In the genomic region with DNA sequence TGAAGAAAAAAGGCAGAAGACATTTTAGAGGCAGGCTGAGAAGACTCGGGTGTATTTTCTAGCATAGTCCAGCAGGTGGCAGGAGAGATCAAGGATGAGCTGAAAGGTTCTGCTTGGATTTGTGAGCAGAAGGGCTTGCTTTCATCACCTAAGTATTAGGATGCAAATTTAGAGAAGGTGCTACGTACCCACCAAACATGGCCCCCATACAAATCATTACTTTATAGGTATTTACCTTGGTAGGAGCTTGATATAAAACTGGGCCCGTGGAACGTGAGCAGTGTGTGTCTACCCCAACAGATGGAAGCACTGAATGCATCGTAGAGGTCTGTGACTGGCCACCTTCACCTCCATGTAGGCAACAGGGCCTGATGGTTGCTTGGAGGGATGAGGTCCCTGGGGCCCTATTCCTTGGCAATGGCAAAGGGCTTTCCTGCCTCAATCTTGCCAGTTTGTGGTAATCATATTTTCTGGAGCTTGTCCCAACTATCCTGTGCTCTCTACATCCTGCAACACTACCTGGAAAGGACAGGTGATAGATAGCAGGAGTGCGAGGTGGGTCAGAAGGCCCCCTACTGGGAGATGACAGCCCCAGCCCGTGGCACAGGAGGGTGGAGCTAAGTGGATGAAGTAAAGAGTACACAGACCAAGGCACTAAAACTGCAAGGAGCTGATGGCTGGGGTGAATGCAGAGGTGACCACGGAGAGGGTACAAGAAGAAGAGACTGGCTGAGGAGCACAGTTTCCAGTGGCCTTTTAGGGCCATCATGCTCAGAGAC, we compare ENCODE assay signal across 9 mouse cellular contexts. TPM values are rescaled to one million over a fixed set of nuclear protein-coding genes. Genes with fewer than 3 reads are reported as not detected.
DNase-seq lines count a peak whose midpoint lies in the region; ATAC-seq and TF ChIP-seq lines count a peak whose summit lies in the region.
"Had no signal": no experiment of that assay in that cellular context is flagged by ENCODE, and none has a peak within 500 bp of the region (broad histone marks: within the 10 kb centered on the region; RNA-seq: fewer than 3 reads in every experiment).

No protein-coding gene starts in this region.

- H3K4me1 ChIP-seq in thymus, adult 2 months (replicated peaks; ENCODE audit: control insufficient read depth, insufficient read depth, low read length), result no peaks in the 10 kb centered on the region
- peaks cover 34% of the 10 kb centered on the region for H3K4me1 ChIP-seq in bone marrow macrophage, adult 2 months (ENCODE audit: control insufficient read depth, insufficient read depth, low read length)
- H3K4me1 ChIP-seq in hindbrain, embryonic 13.5 days (replicated peaks), result 0 out of 2 replicates have a peak, but pooled peaks cover 7% of the 10 kb centered on the region
- H3K4me1 ChIP-seq in liver, postnatal 0 days (ENCODE audit: insufficient read depth), result peaks cover 5% of the 10 kb centered on the region

- H3K27me3 ChIP-seq in thymus, adult 2 months (ENCODE audit: control insufficient read depth, insufficient read depth, low read length), result no peaks in the 10 kb centered on the region
- H3K27me3 ChIP-seq in hindbrain, embryonic 13.5 days, result peaks cover 31% of the 10 kb centered on the region
- H3K27me3 ChIP-seq in liver, postnatal 0 days (ENCODE audit: insufficient read depth, low read length), result 0 out of 2 replicates have a peak, but pooled peaks cover 3% of the 10 kb centered on the region

- H3K36me3 ChIP-seq in thymus, adult 2 months (ENCODE audit: control insufficient read depth, insufficient read depth, low read length), result no peaks in the 10 kb centered on the region
- H3K36me3 ChIP-seq in hindbrain, embryonic 13.5 days, result no peaks in the 10 kb centered on the region
- no peaks in the 10 kb centered on the region for H3K36me3 ChIP-seq in liver, postnatal 0 days (replicated peaks; ENCODE audit: insufficient read depth, low read length)
- H3K36me3 ChIP-seq: heart, embryonic 13.5 days had no signal

- 46% methylated on average over 8 of the region's 8 CpGs for WGBS in thymus, adult 2 months
- WGBS in hindbrain, embryonic 13.5 days, result 43% methylated on average over 8 of the region's 8 CpGs
- 31% methylated on average over 8 of the region's 8 CpGs for WGBS in liver, postnatal 0 days (ENCODE audit: insufficient replicate concordance)

- ATAC-seq in hindbrain, embryonic 13.5 days (ENCODE audit: low FRiP score), result peak; percentile 47
- ATAC-seq in liver, postnatal 0 days, result no peak
- peak; percentile 82 for ATAC-seq in neutrophil, adult 5-6 weeks (ENCODE audit: extremely low read depth, insufficient number of reproducible peaks, low FRiP score, poor library complexity, severe bottlenecking)

- no peak for TF ChIP-seq POLR2A in thymus, adult 2 months (IDR thresholded peaks at IDR 0.05; ENCODE audit: control insufficient read depth, extremely low read depth, insufficient read depth, low read length, poor library complexity)
- TF ChIP-seq POLR2A in bone marrow macrophage, adult 2 months (IDR thresholded peaks at IDR 0.05; ENCODE audit: borderline replicate concordance, low read depth, low read length), result no peak

- H3K4me2 ChIP-seq in hindbrain, embryonic 13.5 days, result no peak overlapping the region
- H3K4me2 ChIP-seq in liver, postnatal 0 days (ENCODE audit: low read depth, low read length), result no peak overlapping the region
- H3K4me2 ChIP-seq: heart, embryonic 13.5 days had no signal

- no peak for TF ChIP-seq EP300 in liver, postnatal 0 days (IDR thresholded peaks at IDR 0.05; ENCODE audit: low read depth)

- no peak for TF ChIP-seq CTCF in thymus, adult 2 months (IDR thresholded peaks at IDR 0.05; ENCODE audit: borderline replicate concordance, control insufficient read depth, extremely low read depth, insufficient read depth, low read length, poor library complexity)
- no peak for TF ChIP-seq CTCF in bone marrow macrophage, adult 2 months (IDR thresholded peaks at IDR 0.05; ENCODE audit: low read depth, low read length)
- TF ChIP-seq CTCF in liver, postnatal 0 days (IDR thresholded peaks at IDR 0.05; ENCODE audit: low read depth), result peak; percentile 71

- DNase-seq in thymus, adult 2 months, result peak; percentile 40
- DNase-seq in thymus, adult 18-20 months, result no peak
- DNase-seq in embryo, embryonic 9.5 days (ENCODE audit: extremely low spot score), result peak; percentile 38
- peak; percentile 36 for DNase-seq in liver, postnatal 0 days
- DNase-seq in ovary, adult 18-20 months (ENCODE audit: low spot score), result no peak

- no peak overlapping the region for H3K27ac ChIP-seq in thymus, adult 2 months (ENCODE audit: control insufficient read depth, insufficient read depth, low read length)
- 0 out of 2 replicates have a peak overlapping the region, but pooled peaks have one; percentile 26 for H3K27ac ChIP-seq in bone marrow macrophage, adult 2 months (ENCODE audit: insufficient read depth, low read depth, low read length)
- H3K27ac ChIP-seq in hindbrain, embryonic 13.5 days, result no peak overlapping the region
- H3K27ac ChIP-seq in liver, postnatal 0 days (ENCODE audit: low read depth), result no peak overlapping the region
- H3K27ac ChIP-seq: heart, embryonic 13.5 days had no signal

- no peaks in the 10 kb centered on the region for H3K9me3 ChIP-seq in hindbrain, embryonic 13.5 days
- no peaks in the 10 kb centered on the region for H3K9me3 ChIP-seq in liver, postnatal 0 days (ENCODE audit: low read length)
- H3K9me3 ChIP-seq: heart, embryonic 13.5 days had no signal

- H3K9ac ChIP-seq in hindbrain, embryonic 13.5 days, result no peak overlapping the region
- no peak overlapping the region for H3K9ac ChIP-seq in liver, postnatal 0 days (replicated peaks)
- H3K9ac ChIP-seq: heart, embryonic 13.5 days had no signal

- H3K4me3 ChIP-seq in thymus, adult 2 months (ENCODE audit: control insufficient read depth, insufficient read depth, low read length), result no peak overlapping the region
- H3K4me3 ChIP-seq in bone marrow macrophage, adult 2 months (ENCODE audit: insufficient read depth, low read length), result no peak overlapping the region
- H3K4me3 ChIP-seq in hindbrain, embryonic 13.5 days, result no peak overlapping the region
- no peak overlapping the region for H3K4me3 ChIP-seq in liver, postnatal 0 days (ENCODE audit: low read depth, low read length)
- H3K4me3 ChIP-seq: heart, embryonic 13.5 days had no signal

RNA-seq across cellular contexts. Expression of gene Dppa3, which starts 34.6 kb away (rescaled TPM):
- 0.26 TPM in 1 of 2 replicates, not detected in the other for polyA plus RNA-seq in thymus, adult 2 months (2012; rRNA removed)
- 14.6 and 20.2 TPM in 2 replicates for polyA plus RNA-seq in bone marrow macrophage, adult 2 months (2012; ENCODE audit: insufficient read depth, insufficient read length, missing spikeins)
- not detected in 2 replicates for polyA plus RNA-seq in hindbrain, embryonic 13.5 days (2015; fragmentation: Nextera tagmentation; extraction: Ambion mirVana)
- 0.16 TPM in 1 of 2 replicates, not detected in the other for polyA plus RNA-seq in liver, postnatal 0 days (2015; fragmentation: Nextera tagmentation; extraction: Ambion mirVana)
- total RNA-seq in neutrophil, adult 5-6 weeks (2017), result not detected in 2 replicates
- polyA plus RNA-seq: heart, embryonic 13.5 days had no signal

RNA-seq across cellular contexts. Expression of gene Nanog, which starts 46.5 kb away (rescaled TPM):
- polyA plus RNA-seq in thymus, adult 2 months (2012; rRNA removed), result 0.08 TPM in 1 of 2 replicates, not detected in the other
- not detected in 2 replicates for polyA plus RNA-seq in bone marrow macrophage, adult 2 months (2012; ENCODE audit: insufficient read depth, insufficient read length, missing spikeins)
- 0.21 and 0.22 TPM in 2 replicates for polyA plus RNA-seq in hindbrain, embryonic 13.5 days (2015; fragmentation: Nextera tagmentation; extraction: Ambion mirVana)
- not detected in 2 replicates for polyA plus RNA-seq in liver, postnatal 0 days (2015; fragmentation: Nextera tagmentation; extraction: Ambion mirVana)
- not detected in 2 replicates for total RNA-seq in neutrophil, adult 5-6 weeks (2017)

RNA-seq across cellular contexts. Expression of gene Gdf3, which starts 50.9 kb away (rescaled TPM):
- polyA plus RNA-seq in thymus, adult 2 months (2012; rRNA removed), result 0.43 and 0.53 TPM in 2 replicates
- polyA plus RNA-seq in bone marrow macrophage, adult 2 months (2012; ENCODE audit: insufficient read depth, insufficient read length, missing spikeins), result 30.2 and 32.0 TPM in 2 replicates
- polyA plus RNA-seq in hindbrain, embryonic 13.5 days (2015; fragmentation: Nextera tagmentation; extraction: Ambion mirVana), result 0.08 TPM in 1 of 2 replicates, not detected in the other
- polyA plus RNA-seq in liver, postnatal 0 days (2015; fragmentation: Nextera tagmentation; extraction: Ambion mirVana), result 0.47 and 1.0 TPM in 2 replicates
- total RNA-seq in neutrophil, adult 5-6 weeks (2017), result 0.23 and 0.25 TPM in 2 replicates

RNA-seq across cellular contexts. Expression of gene Apobec1, which starts 58.5 kb away (rescaled TPM):
- 34.9 and 48.1 TPM in 2 replicates for polyA plus RNA-seq in thymus, adult 2 months (2012; rRNA removed)
- 664 and 728 TPM in 2 replicates for polyA plus RNA-seq in bone marrow macrophage, adult 2 months (2012; ENCODE audit: insufficient read depth, insufficient read length, missing spikeins)
- polyA plus RNA-seq in hindbrain, embryonic 13.5 days (2015; fragmentation: Nextera tagmentation; extraction: Ambion mirVana), result 1.5 and 2.5 TPM in 2 replicates
- 11.9 and 12.3 TPM in 2 replicates for polyA plus RNA-seq in liver, postnatal 0 days (2015; fragmentation: Nextera tagmentation; extraction: Ambion mirVana)
- total RNA-seq in neutrophil, adult 5-6 weeks (2017), result 115 and 128 TPM in 2 replicates

Comparison
In these comparisons a context has a peak if more than half of its experiments do, and no peak if none do; other contexts are left out.
1. DNase-seq: peak in thymus, adult 2 months (single experiment), embryo, embryonic 9.5 days (single experiment) and liver, postnatal 0 days (single experiment); none in thymus, adult 18-20 months (0 of 2) and ovary, adult 18-20 months (single experiment).
2. RNA of gene Dppa3, which starts 34.6 kb away (polyA plus RNA-seq): 14.6 to 20.2 TPM in bone marrow macrophage, adult 2 months; 0.26 TPM in thymus, adult 2 months, 0.16 TPM in liver, postnatal 0 days and not detected in hindbrain, embryonic 13.5 days; every median in the first group is over 10 times any median in the second.
3. RNA of gene Gdf3, which starts 50.9 kb away (polyA plus RNA-seq): 30.2 to 32.0 TPM in bone marrow macrophage, adult 2 months; 0.47 to 1.0 TPM in liver, postnatal 0 days, 0.43 to 0.53 TPM in thymus, adult 2 months and 0.08 TPM in hindbrain, embryonic 13.5 days; every median in the first group is over 10 times any median in the second.